Mouse (Mus musculus) embryonic facial prominence, embryonic 14.5 days (tissue): ENCODE data around the gene Tcte2. TPM values are rescaled to one million over a fixed set of nuclear protein-coding genes. Genes with fewer than 3 reads are reported as not detected.

Source experiments
- ATAC-seq: fragments of 200-750 bp; cut with Nextera tagmentation; 2 replicates; pipeline ENCODE4 v1.8.0; 2017; ENCODE audit warnings: low read depth, moderate number of reproducible peaks, moderate TSS enrichment
- DNase-seq: peaks from one replicate; pipeline ENCODE4 v3.0.0-alpha.2; 2015; ENCODE audit warnings: low spot score
- H3K27ac ChIP-seq: fragments of 300-500 bp; sonication (generic); replicated peaks from 2 replicates; pipeline ENCODE4 v1.5.1; 2014; ENCODE audit warnings: low read depth, mild to moderate bottlenecking, low read length, moderate library complexity
- H3K27me3 ChIP-seq: fragments of 300-500 bp; sonication (generic); replicated peaks from 2 replicates; pipeline ENCODE4 v1.6.1; 2014; ENCODE audit warnings: low read length; ENCODE audit not compliant: control insufficient read depth, insufficient read depth
- H3K36me3 ChIP-seq: fragments of 300-500 bp; sonication (generic); 2 replicates; pipeline ENCODE4 v1.6.1; 2014; ENCODE audit warnings: low read length, mixed read lengths; ENCODE audit not compliant: control insufficient read depth, insufficient read depth
- H3K4me1 ChIP-seq: fragments of 300-500 bp; sonication (generic); 2 replicates; pipeline ENCODE4 v1.6.1; 2014; ENCODE audit warnings: antibody characterized with exemption, low read length; ENCODE audit not compliant: control insufficient read depth, insufficient read depth
- H3K4me2 ChIP-seq: fragments of 300-500 bp; sonication (generic); 2 replicates; pipeline ENCODE4 v1.6.1; 2014; ENCODE audit warnings: low read depth, mild to moderate bottlenecking, low read length, moderate library complexity, mixed read lengths
- H3K4me3 ChIP-seq: fragments of 300-500 bp; sonication (generic); 2 replicates; pipeline ENCODE4 v1.5.1; 2014; ENCODE audit warnings: low read depth, mild to moderate bottlenecking, low read length
- H3K9ac ChIP-seq: fragments of 300-500 bp; sonication (generic); 2 replicates; pipeline ENCODE4 v1.6.1; 2014; ENCODE audit warnings: low read depth, mild to moderate bottlenecking, low read length, moderate library complexity, mixed read lengths
- H3K9me3 ChIP-seq: fragments of 300-500 bp; sonication (generic); 2 replicates; pipeline ENCODE4 v1.6.1; 2016; ENCODE audit warnings: low read length; ENCODE audit not compliant: control insufficient read depth
- WGBS: fragments of 180-500 bp; shearing (Covaris S2); extraction: QIAGEN DNeasy Blood & Tissue Kit; methylation state at CpG from one replicate; pipeline ENCODE4 v1.1.7; 2014; 5-methylcytosine and 5-hydroxymethylcytosine counted together
- polyA plus RNA-seq: library from polyadenylated mRNA; unstranded; fragments of >200 nt; fragmentation: Nextera tagmentation; extraction: Ambion mirVana; gene quantifications from 2 replicates; pipeline ENCODE4 v1.2.1, GENCODE M21; 2014

Gene Tcte2
- polyA plus RNA-seq, 1 experiment from 2014 or later: 3.2 TPM

DNA sequence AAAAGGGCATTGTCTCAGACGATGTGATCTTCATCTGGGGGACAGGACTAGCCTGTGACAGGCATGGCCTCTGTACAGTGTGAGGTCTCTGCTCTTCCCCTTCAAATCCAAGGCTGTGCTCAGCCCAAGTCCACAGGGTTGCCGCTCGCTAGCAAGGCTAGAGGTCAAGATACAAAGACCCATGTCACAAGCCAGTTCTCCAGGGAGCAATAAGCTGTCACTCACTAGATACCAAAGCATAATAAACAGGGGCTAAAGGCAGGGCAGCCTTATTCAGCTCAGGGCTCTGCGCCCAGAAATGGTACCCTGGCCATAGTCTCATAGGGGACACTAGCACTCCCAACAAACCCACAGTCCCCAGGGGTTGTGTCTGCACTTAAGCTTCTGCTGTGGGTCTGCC is 86.0 kb downstream of the Tcte2 start:
- no peak for DNase-seq
- no peak overlapping the region for H3K9ac ChIP-seq
- H3K27ac ChIP-seq: no peak overlapping the region
- no peaks in the 10 kb centered on the region for H3K36me3 ChIP-seq
- ATAC-seq: no peak
- 60% methylated on average over 4 of the region's 4 CpGs for WGBS
- H3K27me3 ChIP-seq: no peaks in the 10 kb centered on the region
- H3K9me3 ChIP-seq: no peaks in the 10 kb centered on the region
- no peak overlapping the region for H3K4me3 ChIP-seq
- no peak overlapping the region for H3K4me2 ChIP-seq
- H3K4me1 ChIP-seq: no peaks in the 10 kb centered on the region; the same call in 1 of the 2 replicates

DNA sequence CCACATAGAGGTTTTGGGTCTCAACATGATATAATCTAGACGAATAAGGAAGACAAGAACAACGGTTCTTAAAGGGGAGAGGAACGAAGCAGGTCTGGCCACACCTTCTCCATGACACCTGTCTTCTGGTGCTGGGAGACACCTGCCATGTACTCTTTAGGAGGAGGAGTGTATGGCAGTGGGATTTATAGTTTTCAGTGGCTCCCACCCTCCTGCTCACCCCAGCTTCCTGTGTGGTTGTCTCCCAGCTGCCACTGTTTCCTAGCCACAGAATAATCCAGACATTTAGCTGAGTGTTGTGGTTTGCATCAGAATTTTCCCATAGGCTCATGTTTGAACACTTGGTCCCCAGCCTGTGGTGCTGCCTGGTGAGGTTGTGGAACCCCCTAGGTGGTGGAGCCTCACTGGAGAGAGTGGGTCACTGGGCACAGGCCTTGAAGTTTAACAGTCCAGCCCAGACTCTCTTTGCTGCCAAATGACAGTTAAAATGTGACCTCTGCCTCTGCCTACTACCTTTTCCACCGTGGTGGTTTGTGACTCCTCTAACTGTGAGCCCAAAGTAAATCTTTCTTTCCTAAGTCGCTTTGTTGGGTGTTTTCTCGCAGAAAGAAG is 86.8 kb downstream of the Tcte2 start:
- H3K4me1 ChIP-seq: no peaks in the 10 kb centered on the region; the same call in 1 of the 2 replicates
- no peak overlapping the region for H3K4me2 ChIP-seq
- no peak overlapping the region for H3K27ac ChIP-seq
- no peak overlapping the region for H3K4me3 ChIP-seq
- H3K36me3 ChIP-seq: no peaks in the 10 kb centered on the region
- no peak for ATAC-seq
- no peak overlapping the region for H3K9ac ChIP-seq
- 80% methylated on average over 6 of the region's 6 CpGs for WGBS
- DNase-seq: no peak
- H3K27me3 ChIP-seq: no peaks in the 10 kb centered on the region
- H3K9me3 ChIP-seq: no peaks in the 10 kb centered on the region

DNA sequence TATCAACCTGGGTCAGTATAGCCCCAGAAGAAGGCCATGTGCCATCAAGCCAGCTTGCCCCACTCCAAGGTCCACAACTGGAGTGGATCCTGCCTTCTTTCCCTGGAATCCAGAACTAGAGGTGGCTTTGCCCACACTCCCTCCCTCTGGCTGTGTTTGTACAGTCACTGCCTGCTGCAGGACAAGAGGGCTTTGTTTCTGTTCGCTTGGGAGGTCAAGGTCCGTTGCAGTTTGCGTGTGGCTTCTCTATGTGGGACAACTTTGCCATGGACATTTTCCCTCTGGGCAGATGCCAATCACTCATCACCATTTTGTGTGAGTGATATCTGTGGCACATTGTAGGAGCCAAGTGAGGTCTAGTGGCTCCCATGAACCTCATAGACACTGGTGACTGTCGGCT is 89.9 kb downstream of the Tcte2 start:
- H3K4me3 ChIP-seq: no peak overlapping the region
- ATAC-seq: no peak
- no peak overlapping the region for H3K4me2 ChIP-seq
- no peaks in the 10 kb centered on the region for H3K36me3 ChIP-seq
- H3K9me3 ChIP-seq: no peaks in the 10 kb centered on the region
- H3K27ac ChIP-seq: no peak overlapping the region
- H3K27me3 ChIP-seq: no peaks in the 10 kb centered on the region
- no peak overlapping the region for H3K9ac ChIP-seq
- no peak for DNase-seq
- WGBS: 58% methylated on average over 4 of the region's 4 CpGs
- peaks cover 16% of the 10 kb centered on the region for H3K4me1 ChIP-seq

- Histone ChIP-seq H3K4me3 (no peak overlapping the region), H3K4me2 (no peak overlapping the region), H3K4me1 (peaks cover 16% of the 10 kb centered on the region), H3K27ac (no peak overlapping the region), H3K36me3 (no peaks in the 10 kb centered on the region), H3K9ac (no peak overlapping the region), H3K27me3 (no peaks in the 10 kb centered on the region), H3K9me3 (no peaks in the 10 kb centered on the region)
- no peak for ATAC-seq
- no peak for DNase-seq
These were observed 91.4 kb downstream of the Tcte2 start for GRCm38 (mm10) chr17:13670227-13670626.

- Histone ChIP-seq H3K9ac (no peak overlapping the region), H3K4me2 (peak overlapping the region; percentile 35), H3K9me3 (no peaks in the 10 kb centered on the region), H3K36me3 (no peaks in the 10 kb centered on the region), H3K27me3 (no peaks in the 10 kb centered on the region), H3K27ac (peak overlapping the region; percentile 77), H3K4me1 (peaks cover 16% of the 10 kb centered on the region), H3K4me3 (no peak overlapping the region)
- DNase-seq: peak; percentile 81
- WGBS: 11% methylated on average over 8 of the region's 8 CpGs
- peak; percentile 12; the same call in 1 of the 2 replicates for ATAC-seq
These were observed 92.4 kb downstream of the Tcte2 start for GRCm38 (mm10) chr17:13669206-13669605.

- Histone ChIP-seq H3K9ac (peak overlapping the region; percentile 19; the same call in 1 of the 2 replicates), H3K4me2 (peak overlapping the region; percentile 35), H3K4me1 (peaks cover 16% of the 10 kb centered on the region), H3K27ac (peak overlapping the region; percentile 77), H3K36me3 (no peaks in the 10 kb centered on the region), H3K27me3 (no peaks in the 10 kb centered on the region), H3K9me3 (no peaks in the 10 kb centered on the region), H3K4me3 (no peak overlapping the region)
- DNase-seq: peak; percentile 86
- WGBS: 11% methylated on average over 15 of the region's 16 CpGs
- ATAC-seq: peak; percentile 89
These were observed 93.3 kb downstream of the Tcte2 start for GRCm38 (mm10) chr17:13668052-13669015.

- H3K4me1 ChIP-seq: peaks cover 16% of the 10 kb centered on the region
- H3K4me2 ChIP-seq: no peak overlapping the region
- DNase-seq (no peak), ATAC-seq (0 out of 2 replicates have a peak, but pooled peaks have one; percentile 9)
- no peaks in the 10 kb centered on the region for H3K27me3 ChIP-seq
- 54% methylated on average over 3 of the region's 3 CpGs for WGBS
- no peak overlapping the region for H3K27ac ChIP-seq
- no peaks in the 10 kb centered on the region for H3K36me3 ChIP-seq
- no peak overlapping the region for H3K9ac ChIP-seq
- H3K9me3 ChIP-seq: no peaks in the 10 kb centered on the region
- H3K4me3 ChIP-seq: no peak overlapping the region
These were observed 94.6 kb downstream of the Tcte2 start for GRCm38 (mm10) chr17:13667006-13667405.

GRCm38 (mm10) chr17:13665731-13666130 is 95.9 kb downstream of the Tcte2 start:
- H3K4me3 ChIP-seq: no peak overlapping the region
- WGBS: 45% methylated on average over 1 of the region's 1 CpGs
- ATAC-seq (no peak), DNase-seq (no peak)
- no peak overlapping the region for H3K4me2 ChIP-seq
- no peaks in the 10 kb centered on the region for H3K27me3 ChIP-seq
- peaks cover 16% of the 10 kb centered on the region for H3K4me1 ChIP-seq
- no peak overlapping the region for H3K9ac ChIP-seq
- no peak overlapping the region for H3K27ac ChIP-seq
- no peaks in the 10 kb centered on the region for H3K9me3 ChIP-seq
- no peaks in the 10 kb centered on the region for H3K36me3 ChIP-seq
